Mouse (Mus musculus) heart, embryonic 13.5 days (tissue): ENCODE results near the gene Dnaja3. TPM values are rescaled to one million over a fixed set of nuclear protein-coding genes. Genes with fewer than 3 reads are reported as not detected.
A peak's percentile ranks its signal among the peaks of the same experiment; 100 is the strongest.

ENCODE experiments used
- ATAC-seq: fragments of 200-750 bp; cut with Nextera tagmentation; 2 replicates; pipeline ENCODE4 v1.8.0; 2017; ENCODE audit warnings: moderate TSS enrichment; ENCODE audit not compliant: insufficient number of reproducible peaks, low FRiP score, low TSS enrichment; ENCODE audit errors: extremely low read depth
- H3K27ac ChIP-seq: fragments of 300-500 bp; sonication (generic); replicated peaks from 2 replicates; pipeline ENCODE4 v1.5.1; 2015; ENCODE audit warnings: moderate library complexity, mild to moderate bottlenecking, inconsistent platforms
- H3K27me3 ChIP-seq: fragments of 300-500 bp; sonication (generic); replicated peaks from 2 replicates; pipeline ENCODE4 v1.6.1; 2015; ENCODE audit warnings: mild to moderate bottlenecking, inconsistent platforms
- H3K36me3 ChIP-seq: fragments of 300-500 bp; sonication (generic); 2 replicates; pipeline ENCODE4 v1.6.1; 2015; ENCODE audit warnings: mild to moderate bottlenecking, inconsistent platforms
- H3K4me1 ChIP-seq: fragments of 300-500 bp; sonication (generic); 2 replicates; pipeline ENCODE4 v1.6.1; 2015; ENCODE audit warnings: inconsistent platforms
- H3K4me2 ChIP-seq: fragments of 300-500 bp; sonication (generic); 2 replicates; pipeline ENCODE4 v1.6.1; 2015; ENCODE audit warnings: inconsistent platforms, mild to moderate bottlenecking, moderate library complexity
- H3K4me3 ChIP-seq: fragments of 300-500 bp; sonication (generic); 2 replicates; pipeline ENCODE4 v1.5.1; 2015; ENCODE audit warnings: moderate library complexity, mild to moderate bottlenecking, inconsistent platforms
- H3K9ac ChIP-seq: fragments of 300-500 bp; sonication (generic); 2 replicates; pipeline ENCODE4 v1.6.1; 2015; ENCODE audit warnings: inconsistent platforms, mild to moderate bottlenecking, moderate library complexity
- H3K9me3 ChIP-seq: fragments of 300-500 bp; sonication (generic); 2 replicates; pipeline ENCODE4 v1.6.1; 2016; ENCODE audit warnings: inconsistent platforms
- WGBS: fragments of 180-500 bp; shearing (Covaris S2); methylation state at CpG from one replicate; pipeline ENCODE4 v1.1.7; 2015; ENCODE audit warnings: mixed read lengths; 5-methylcytosine and 5-hydroxymethylcytosine counted together
- polyA plus RNA-seq: library from polyadenylated mRNA; unstranded; fragments of >200 nt; fragmentation: Nextera tagmentation; extraction: Ambion mirVana; gene quantifications from 2 replicates; pipeline ENCODE4 v1.2.1, GENCODE M21; 2015

Dnaja3 gene
- polyA plus RNA-seq, 1 experiment from 2014 or later: 65.6 TPM

DNA sequence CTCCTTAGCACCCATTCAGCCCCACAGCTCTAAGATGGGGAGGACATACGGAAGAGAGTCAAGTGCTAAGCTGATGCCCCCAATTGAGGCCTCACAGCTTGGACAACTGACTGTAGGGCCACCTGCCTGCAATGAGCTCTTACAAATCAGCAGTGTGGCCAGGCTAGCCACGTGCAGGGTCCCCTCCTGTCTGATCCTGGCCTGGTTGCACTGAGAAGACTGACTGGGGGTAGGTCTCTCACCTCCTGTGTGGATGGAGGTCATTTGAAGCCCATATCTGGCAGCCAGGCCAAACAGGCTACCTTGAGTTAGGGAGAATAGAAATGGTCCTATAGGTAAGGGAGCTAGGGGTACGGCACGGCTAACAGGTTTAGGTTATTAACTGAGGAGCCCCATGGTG lies 6.1 kb downstream of the Dnaja3 start:
- Histone ChIP-seq H3K9ac (peak overlapping the region; percentile 72; the same call in 1 of the 2 replicates), H3K36me3 (peaks cover 47% of the 10 kb centered on the region), H3K27ac (no peak overlapping the region; the same call in 1 of the 2 replicates), H3K9me3 (no peaks in the 10 kb centered on the region), H3K4me2 (no peak overlapping the region), H3K4me3 (no peak overlapping the region), H3K27me3 (no peaks in the 10 kb centered on the region), H3K4me1 (peaks cover 79% of the 10 kb centered on the region)
- ATAC-seq: no peak
- 73% methylated on average over 4 of the region's 4 CpGs for WGBS

DNA sequence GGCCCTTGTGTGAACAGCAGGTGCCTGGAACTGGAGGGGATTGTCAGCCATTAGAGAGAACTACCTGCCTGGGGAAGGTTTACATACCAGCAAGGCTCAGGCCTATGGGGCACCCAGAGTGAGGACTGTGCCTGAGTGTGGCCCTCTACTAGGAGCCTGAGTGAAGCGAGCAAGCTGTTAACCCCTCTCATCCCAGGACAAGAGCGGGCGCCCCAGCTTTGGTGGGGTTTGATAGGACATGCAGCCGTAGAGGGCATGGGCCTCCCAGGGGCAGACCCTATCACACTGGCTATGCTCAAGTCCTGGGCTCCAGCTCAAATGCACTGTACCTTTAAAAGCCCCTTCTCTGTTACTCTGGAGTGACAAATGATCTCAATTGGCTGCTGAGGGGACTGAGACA lies 7.0 kb downstream of the Dnaja3 start:
- peak overlapping the region; percentile 78 for H3K27ac ChIP-seq
- H3K36me3 ChIP-seq: peaks cover 57% of the 10 kb centered on the region
- H3K4me1 ChIP-seq: peaks cover 79% of the 10 kb centered on the region
- peak overlapping the region; percentile 42 for H3K4me2 ChIP-seq
- no peaks in the 10 kb centered on the region for H3K9me3 ChIP-seq
- no peak for ATAC-seq
- H3K4me3 ChIP-seq: no peak overlapping the region
- 48% methylated on average over 4 of the region's 4 CpGs for WGBS
- H3K27me3 ChIP-seq: no peaks in the 10 kb centered on the region
- H3K9ac ChIP-seq: peak overlapping the region; percentile 72

DNA sequence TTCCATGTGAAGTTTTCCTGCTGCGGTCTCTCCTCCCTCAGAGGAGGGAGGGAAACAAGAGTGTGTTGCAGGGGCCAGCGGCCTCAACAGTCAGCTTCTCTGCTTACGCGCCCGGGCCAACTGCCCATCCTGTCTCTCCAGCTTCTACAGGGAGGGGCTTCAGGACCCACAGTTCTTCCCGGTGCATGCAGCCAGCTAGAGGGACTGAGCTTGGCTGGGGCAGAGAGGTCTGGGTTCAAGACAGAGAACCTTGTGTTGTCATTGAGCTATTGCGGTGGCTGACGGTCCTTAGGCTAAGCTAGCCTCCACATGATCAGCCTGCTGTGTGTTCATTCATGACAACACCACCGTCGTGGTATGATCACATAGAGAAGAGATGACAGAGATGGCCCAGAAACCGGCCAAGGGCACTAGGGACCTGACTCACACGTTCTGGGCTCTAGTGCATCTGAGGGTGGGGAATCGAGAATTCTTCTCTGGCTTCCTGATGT lies 7.9 kb downstream of the Dnaja3 start:
- 48% methylated on average over 13 of the region's 13 CpGs for WGBS
- Histone ChIP-seq H3K4me3 (no peak overlapping the region), H3K4me2 (peak overlapping the region; percentile 42), H3K4me1 (peaks cover 79% of the 10 kb centered on the region), H3K36me3 (peaks cover 65% of the 10 kb centered on the region), H3K9ac (peak overlapping the region; percentile 72), H3K27me3 (no peaks in the 10 kb centered on the region), H3K27ac (peak overlapping the region; percentile 78), H3K9me3 (no peaks in the 10 kb centered on the region)
- no peak for ATAC-seq

DNA sequence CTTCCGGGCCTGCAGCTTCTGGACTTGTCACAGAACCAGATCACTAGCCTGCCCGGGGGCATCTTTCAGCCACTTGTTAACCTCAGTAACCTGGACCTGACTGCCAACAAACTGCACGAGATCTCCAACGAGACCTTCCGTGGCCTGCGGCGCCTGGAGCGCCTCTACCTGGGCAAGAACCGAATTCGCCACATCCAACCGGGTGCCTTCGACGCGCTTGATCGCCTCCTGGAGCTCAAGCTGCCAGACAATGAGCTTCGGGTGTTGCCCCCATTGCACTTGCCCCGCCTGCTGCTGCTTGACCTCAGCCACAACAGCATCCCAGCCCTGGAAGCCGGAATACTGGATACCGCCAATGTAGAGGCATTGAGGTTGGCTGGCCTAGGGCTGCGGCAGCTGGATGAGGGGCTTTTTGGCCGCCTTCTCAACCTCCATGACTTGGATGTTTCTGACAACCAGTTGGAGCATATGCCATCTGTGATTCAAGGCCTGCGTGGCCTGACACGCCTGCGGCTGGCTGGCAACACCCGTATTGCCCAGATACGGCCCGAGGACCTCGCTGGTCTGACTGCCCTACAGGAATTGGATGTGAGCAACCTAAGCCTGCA lies 8.7 kb downstream of the Dnaja3 start:
- no peak for ATAC-seq
- 88% methylated on average over 28 of the region's 28 CpGs for WGBS
- Histone ChIP-seq H3K27ac (no peak overlapping the region), H3K9me3 (no peaks in the 10 kb centered on the region), H3K27me3 (no peaks in the 10 kb centered on the region), H3K9ac (peak overlapping the region; percentile 72; the same call in 1 of the 2 replicates), H3K4me3 (no peak overlapping the region), H3K4me2 (no peak overlapping the region), H3K36me3 (peaks cover 69% of the 10 kb centered on the region), H3K4me1 (peaks cover 79% of the 10 kb centered on the region)

DNA sequence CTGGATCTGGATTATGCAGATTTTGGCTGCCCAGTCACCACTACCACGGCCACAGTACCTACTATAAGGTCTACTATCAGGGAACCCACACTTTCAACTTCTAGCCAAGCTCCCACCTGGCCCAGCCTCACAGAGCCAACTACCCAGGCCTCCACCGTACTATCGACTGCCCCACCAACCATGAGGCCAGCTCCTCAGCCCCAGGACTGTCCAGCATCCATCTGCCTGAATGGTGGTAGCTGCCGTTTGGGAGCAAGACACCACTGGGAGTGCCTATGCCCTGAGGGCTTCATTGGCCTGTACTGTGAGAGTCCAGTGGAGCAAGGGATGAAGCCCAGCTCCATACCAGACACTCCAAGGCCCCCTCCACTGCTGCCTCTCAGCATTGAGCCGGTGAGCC lies 9.4 kb downstream of the Dnaja3 start:
- 91% methylated on average over 5 of the region's 5 CpGs for WGBS
- peaks cover 76% of the 10 kb centered on the region for H3K36me3 ChIP-seq
- H3K4me2 ChIP-seq: no peak overlapping the region
- H3K9me3 ChIP-seq: no peaks in the 10 kb centered on the region
- H3K27ac ChIP-seq: no peak overlapping the region
- H3K4me3 ChIP-seq: no peak overlapping the region
- H3K9ac ChIP-seq: no peak overlapping the region
- H3K4me1 ChIP-seq: peaks cover 78% of the 10 kb centered on the region
- ATAC-seq: no peak
- H3K27me3 ChIP-seq: no peaks in the 10 kb centered on the region

- 85% methylated on average over 11 of the region's 11 CpGs for WGBS
- Histone ChIP-seq H3K27me3 (no peaks in the 10 kb centered on the region), H3K36me3 (peaks cover 81% of the 10 kb centered on the region), H3K9me3 (no peaks in the 10 kb centered on the region), H3K4me1 (peaks cover 78% of the 10 kb centered on the region), H3K4me2 (no peak overlapping the region), H3K4me3 (no peak overlapping the region), H3K9ac (no peak overlapping the region), H3K27ac (no peak overlapping the region)
- ATAC-seq: no peak
Measured at GRCm38 (mm10) chr16:4649692-4650091, 9.9 kb downstream of the Dnaja3 start.

GRCm38 (mm10) chr16:4650161-4650560 lies 10.4 kb downstream of the Dnaja3 start:
- H3K27me3 ChIP-seq: no peaks in the 10 kb centered on the region
- no peak overlapping the region for H3K9ac ChIP-seq
- ATAC-seq: no peak
- H3K4me1 ChIP-seq: peaks cover 78% of the 10 kb centered on the region
- WGBS: 83% methylated on average over 3 of the region's 3 CpGs
- no peaks in the 10 kb centered on the region for H3K9me3 ChIP-seq
- H3K4me3 ChIP-seq: no peak overlapping the region
- no peak overlapping the region for H3K4me2 ChIP-seq
- peaks cover 84% of the 10 kb centered on the region for H3K36me3 ChIP-seq
- no peak overlapping the region for H3K27ac ChIP-seq

DNA sequence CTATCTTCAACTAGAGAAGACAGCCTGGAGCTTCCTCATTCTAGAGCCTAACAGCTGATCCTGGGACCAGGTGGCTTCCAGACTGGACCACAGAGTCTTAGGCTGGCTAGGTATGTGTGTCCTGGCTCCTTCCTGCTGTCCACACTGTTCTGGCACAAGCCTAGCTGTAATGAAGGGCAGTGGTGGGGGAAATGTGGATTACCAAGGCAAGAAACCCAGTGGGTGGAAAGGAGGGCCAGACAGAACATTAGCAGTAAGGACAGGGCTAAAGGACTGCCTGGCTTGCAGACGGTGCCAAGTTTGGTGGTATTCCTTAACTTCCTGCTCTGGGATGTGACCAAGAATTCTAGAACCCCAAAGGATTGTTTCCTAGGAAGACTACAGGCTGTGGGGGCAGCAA lies 11.3 kb downstream of the Dnaja3 start:
- no peak for ATAC-seq
- Histone ChIP-seq H3K9me3 (no peaks in the 10 kb centered on the region), H3K4me1 (peaks cover 78% of the 10 kb centered on the region), H3K36me3 (peaks cover 83% of the 10 kb centered on the region), H3K9ac (peak overlapping the region; percentile 47; the same call in 1 of the 2 replicates), H3K4me2 (no peak overlapping the region), H3K27me3 (no peaks in the 10 kb centered on the region), H3K4me3 (no peak overlapping the region), H3K27ac (peak overlapping the region; percentile 55)
- 77% methylated on average over 1 of the region's 1 CpGs for WGBS

DNA sequence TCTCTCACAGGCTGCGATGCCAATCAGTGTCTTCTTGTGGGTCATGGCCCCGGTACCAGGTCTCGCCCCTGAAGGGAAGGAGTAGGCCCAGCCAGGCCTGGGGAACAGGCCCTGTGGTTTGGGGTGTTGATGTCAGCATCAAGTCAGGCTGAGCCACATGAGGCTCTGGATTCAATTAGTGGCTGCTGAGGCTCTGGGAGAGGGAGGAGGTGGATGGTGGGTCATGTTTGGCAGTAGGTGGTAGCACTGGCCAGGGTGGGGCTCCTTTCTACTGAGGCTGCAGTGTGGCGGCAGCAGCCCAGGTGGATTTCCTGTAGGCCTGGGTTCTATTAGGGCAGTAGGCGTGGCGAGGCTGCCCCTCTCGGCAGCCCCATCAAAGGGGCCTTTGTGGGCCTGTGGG lies 11.8 kb downstream of the Dnaja3 start:
- Histone ChIP-seq H3K27ac (peak overlapping the region; percentile 55), H3K36me3 (peaks cover 78% of the 10 kb centered on the region), H3K4me3 (no peak overlapping the region), H3K9me3 (no peaks in the 10 kb centered on the region), H3K27me3 (no peaks in the 10 kb centered on the region), H3K4me2 (no peak overlapping the region), H3K4me1 (peaks cover 78% of the 10 kb centered on the region), H3K9ac (peak overlapping the region; percentile 47; the same call in 1 of the 2 replicates)
- WGBS: 73% methylated on average over 7 of the region's 7 CpGs
- no peak for ATAC-seq

DNA sequence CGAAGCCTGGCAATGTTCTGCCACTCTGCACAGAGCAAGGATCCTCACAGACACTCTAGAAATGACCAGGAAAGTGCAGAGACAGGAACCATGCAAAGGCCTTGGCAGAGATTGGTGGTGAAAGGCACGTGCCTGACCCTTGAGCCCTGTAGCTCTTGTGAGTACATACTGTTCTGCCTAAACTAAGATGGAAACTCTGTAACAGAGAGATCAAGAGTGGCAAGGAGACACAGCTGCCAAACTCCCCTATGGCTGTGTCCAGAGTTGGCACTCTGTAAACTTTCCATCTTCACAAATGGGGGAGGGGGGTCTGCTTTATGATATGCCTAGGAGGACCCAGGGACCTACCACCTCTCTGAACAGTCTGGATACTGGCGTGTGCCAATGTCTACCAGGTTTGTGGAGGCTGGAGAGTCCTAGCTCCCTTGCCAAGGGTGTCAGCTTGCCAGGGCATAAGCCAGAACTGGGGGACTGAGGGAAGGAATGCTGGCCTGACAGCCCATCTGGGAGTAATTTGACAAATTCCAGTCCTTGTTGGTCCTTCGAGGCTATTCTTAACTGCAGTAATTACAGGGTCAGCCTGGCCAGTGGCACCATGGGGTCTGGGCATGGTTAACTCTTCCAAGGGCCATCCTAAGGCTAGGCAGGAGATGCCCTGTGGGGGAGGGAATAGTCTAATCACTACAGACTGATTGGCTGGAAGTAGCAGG lies 13.1 kb downstream of the Dnaja3 start:
- Histone ChIP-seq H3K4me3 (no peak overlapping the region), H3K4me2 (no peak overlapping the region), H3K27me3 (no peaks in the 10 kb centered on the region), H3K9me3 (no peaks in the 10 kb centered on the region), H3K9ac (peak overlapping the region; percentile 25; the same call in 1 of the 2 replicates), H3K4me1 (peaks cover 76% of the 10 kb centered on the region), H3K27ac (peak overlapping the region; percentile 55), H3K36me3 (peaks cover 78% of the 10 kb centered on the region)
- WGBS: 49% methylated on average over 4 of the region's 4 CpGs
- ATAC-seq: no peak

- Histone ChIP-seq H3K4me2 (no peak overlapping the region), H3K4me1 (peaks cover 86% of the 10 kb centered on the region), H3K36me3 (peaks cover 60% of the 10 kb centered on the region), H3K9ac (peak overlapping the region; percentile 0; the same call in 1 of the 2 replicates), H3K27me3 (no peaks in the 10 kb centered on the region), H3K9me3 (no peaks in the 10 kb centered on the region), H3K27ac (peak overlapping the region; percentile 88), H3K4me3 (no peak overlapping the region)
- 70% methylated on average over 10 of the region's 10 CpGs for WGBS
- no peak for ATAC-seq
Measured at GRCm38 (mm10) chr16:4654706-4655105, 14.9 kb downstream of the Dnaja3 start.
